Mouse (Mus musculus): ENCODE measurements at regions not wholly inside any gene's neighbourhood (a gene's known extent, or its start where the extent isn't known, plus 50 kb on each side); places are given as distances from the start of the nearest gene placed in this dataset.

DNA sequence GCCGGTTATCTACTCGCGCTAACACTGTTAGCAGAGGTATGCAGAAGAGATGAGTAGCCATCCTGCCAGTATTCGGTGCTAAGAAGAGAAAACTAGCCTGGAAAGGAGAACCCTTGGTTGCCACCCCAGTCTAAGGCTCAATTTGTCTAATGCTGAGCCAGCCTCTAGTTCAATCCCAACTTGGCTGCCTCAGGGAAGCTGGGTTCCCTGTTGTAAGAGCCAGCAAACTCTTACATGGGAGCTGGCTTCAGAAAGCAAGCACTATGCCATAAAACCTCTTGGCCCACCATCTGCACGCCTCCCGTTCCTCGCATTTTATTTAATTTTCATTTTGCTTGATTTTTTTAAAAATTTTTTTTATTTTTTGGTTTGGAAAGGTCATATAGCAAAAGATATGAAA lies 69.6 kb upstream of the Tiam2 start:
- TF ChIP-seq GATA1 (IDR thresholded peaks at IDR 0.05; ENCODE audit: borderline replicate concordance, low read length) (no peak), FLI1 (IDR thresholded peaks at IDR 0.05; ENCODE audit: low read length) (no peak)

All from megakaryocyte, embryonic 14.5 days (primary cell).